Mouse (Mus musculus): ENCODE results near the gene Leprot. TPM values are rescaled to one million over a fixed set of nuclear protein-coding genes. Genes with fewer than 3 reads are reported as not detected.

The Leprot gene
- total and polyA plus RNA-seq, 2 experiments from 2014 or later, result 78.8 to 89.0 TPM

DNA sequence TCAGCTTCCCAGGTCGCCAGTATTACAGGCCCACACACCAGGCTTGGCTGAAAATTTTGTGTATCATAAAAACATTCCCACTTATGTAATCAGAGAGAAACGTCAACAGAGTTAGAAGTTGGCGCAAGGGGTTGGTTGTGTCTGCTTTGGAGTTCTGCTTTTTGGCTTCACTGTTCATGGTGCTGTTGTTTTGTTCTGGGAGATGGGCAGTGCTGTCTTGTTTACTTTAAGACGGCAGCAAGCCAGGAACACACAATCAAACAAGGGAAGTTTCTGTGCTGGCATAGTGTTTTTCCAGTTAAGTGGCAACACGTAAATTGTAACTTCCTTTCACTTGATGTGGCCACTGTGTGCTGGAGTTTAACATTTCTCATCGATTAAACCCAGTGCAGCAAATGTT is 47.0 kb downstream of the Leprot start:
- TF ChIP-seq CTCF (IDR thresholded peaks at IDR 0.05; ENCODE audit: low read depth), result no peak
- Histone ChIP-seq H3K9ac (no peak overlapping the region), H3K36me3 (ENCODE audit: insufficient read depth) (no peaks in the 10 kb centered on the region), H3K4me2 (ENCODE audit: low read depth) (no peak overlapping the region), H3K4me3 (ENCODE audit: low read depth, low read length) (no peak overlapping the region), H3K9me3 (ENCODE audit: low read length) (no peaks in the 10 kb centered on the region), H3K4me1 (ENCODE audit: insufficient read depth) (no peaks in the 10 kb centered on the region), H3K27me3 (ENCODE audit: insufficient read depth, low read length) (no peaks in the 10 kb centered on the region), H3K27ac (ENCODE audit: low read depth, low read length) (no peak overlapping the region)
- no peak for ATAC-seq
- WGBS, result 66% methylated on average over 6 of the region's 6 CpGs
- DNase-seq, result no peak

DNA sequence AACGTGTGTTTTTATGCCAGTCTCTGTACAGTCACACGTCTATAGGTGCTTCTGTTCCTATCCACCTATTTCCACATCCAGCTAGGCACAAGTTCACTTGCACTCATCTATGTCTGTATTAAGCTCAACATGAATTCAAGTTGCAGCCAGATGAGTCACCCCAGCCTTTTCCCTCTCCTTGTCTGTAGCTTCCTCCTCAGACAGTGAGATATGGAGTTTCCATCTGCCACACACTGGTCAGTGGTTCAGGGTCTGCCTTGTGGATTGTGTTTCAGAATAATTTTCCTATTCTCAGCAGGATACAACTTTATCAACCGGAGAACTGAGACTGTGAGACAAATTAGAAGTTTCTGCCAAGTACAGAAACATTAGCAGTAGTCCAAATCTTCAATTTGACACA is 49.7 kb downstream of the Leprot start:
- H3K9ac ChIP-seq, result no peak overlapping the region
- H3K4me2 ChIP-seq (ENCODE audit: low read depth), result no peak overlapping the region
- WGBS, result 86% methylated on average over 3 of the region's 3 CpGs
- H3K27ac ChIP-seq (ENCODE audit: low read depth, low read length), result no peak overlapping the region
- H3K9me3 ChIP-seq (ENCODE audit: low read length), result no peaks in the 10 kb centered on the region
- no peak for ATAC-seq
- no peak overlapping the region for H3K4me3 ChIP-seq (ENCODE audit: low read depth, low read length)
- DNase-seq, result no peak
- no peak for TF ChIP-seq CTCF (IDR thresholded peaks at IDR 0.05; ENCODE audit: low read depth)
- no peaks in the 10 kb centered on the region for H3K4me1 ChIP-seq (ENCODE audit: insufficient read depth)
- no peaks in the 10 kb centered on the region for H3K27me3 ChIP-seq (ENCODE audit: insufficient read depth, low read length)
- no peaks in the 10 kb centered on the region for H3K36me3 ChIP-seq (ENCODE audit: insufficient read depth)

DNA sequence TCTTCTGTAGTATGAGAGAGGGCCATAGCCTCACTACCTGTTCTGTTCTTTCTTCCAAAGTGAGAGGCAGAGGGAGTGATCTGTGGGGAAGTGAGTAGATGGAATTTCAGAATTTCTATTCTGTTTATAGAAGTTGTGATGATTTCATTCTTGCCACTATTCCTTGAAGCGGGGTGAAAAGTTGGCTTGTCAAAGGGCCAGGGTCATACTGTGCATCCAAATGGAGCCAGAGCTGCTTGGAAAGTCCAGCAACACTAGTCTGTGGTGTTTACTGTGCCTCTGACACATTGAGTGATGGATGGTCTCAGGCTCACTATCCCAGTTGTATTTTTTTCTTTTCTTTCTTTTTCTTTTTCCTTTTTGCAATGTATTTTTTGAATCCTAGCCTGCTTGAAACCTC is 51.9 kb downstream of the Leprot start:
- TF ChIP-seq CTCF (IDR thresholded peaks at IDR 0.05; ENCODE audit: low read depth), result no peak
- Histone ChIP-seq H3K4me2 (ENCODE audit: low read depth) (no peak overlapping the region), H3K27me3 (ENCODE audit: insufficient read depth, low read length) (no peaks in the 10 kb centered on the region), H3K27ac (ENCODE audit: low read depth, low read length) (no peak overlapping the region), H3K36me3 (ENCODE audit: insufficient read depth) (no peaks in the 10 kb centered on the region), H3K9me3 (ENCODE audit: low read length) (no peaks in the 10 kb centered on the region), H3K4me3 (ENCODE audit: low read depth, low read length) (no peak overlapping the region), H3K9ac (no peak overlapping the region), H3K4me1 (ENCODE audit: insufficient read depth) (no peaks in the 10 kb centered on the region)
- DNase-seq (no peak), ATAC-seq (no peak)
- WGBS, result 91% methylated on average over 1 of the region's 1 CpGs

DNA sequence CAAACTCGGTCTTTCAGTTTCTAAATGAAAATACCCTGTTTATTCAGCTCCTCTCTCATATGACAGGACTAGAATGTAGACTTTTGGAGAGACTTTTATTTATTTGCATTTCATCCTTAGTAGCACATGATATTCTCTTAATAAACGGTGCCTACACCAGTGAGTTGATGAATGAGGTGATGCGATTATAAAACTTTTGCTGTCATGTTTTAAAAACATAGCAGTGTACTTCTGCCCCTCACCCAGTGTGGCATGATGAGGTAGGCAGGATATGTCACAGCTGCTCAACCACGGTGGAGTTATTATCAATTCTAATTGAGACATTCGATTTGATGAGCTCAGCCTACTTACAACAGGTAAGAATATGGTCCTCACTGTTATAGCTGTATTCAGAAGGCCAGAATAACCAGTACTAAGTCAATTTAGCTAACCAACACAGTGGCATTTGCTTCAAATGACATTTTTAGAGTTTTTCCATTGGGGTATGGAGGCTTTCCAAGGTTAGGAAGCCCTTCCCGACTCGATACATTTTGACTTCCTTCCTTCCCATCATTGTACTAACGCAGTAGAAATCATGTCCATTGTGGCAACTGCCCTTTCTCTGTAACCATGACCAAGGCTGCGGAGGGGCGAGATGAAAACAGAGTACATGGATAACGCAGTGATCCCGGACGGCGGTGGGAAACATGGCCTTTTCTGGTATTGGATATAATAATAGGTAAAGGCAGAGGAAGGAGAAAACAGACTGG is 53.5 kb downstream of the Leprot start:
- no peaks in the 10 kb centered on the region for H3K36me3 ChIP-seq (ENCODE audit: insufficient read depth)
- DNase-seq, result no peak
- H3K9me3 ChIP-seq (ENCODE audit: low read length), result no peaks in the 10 kb centered on the region
- H3K4me1 ChIP-seq (ENCODE audit: insufficient read depth), result no peaks in the 10 kb centered on the region
- H3K27ac ChIP-seq (ENCODE audit: low read depth, low read length), result no peak overlapping the region
- no peak overlapping the region for H3K4me2 ChIP-seq (ENCODE audit: low read depth)
- no peak for TF ChIP-seq CTCF (IDR thresholded peaks at IDR 0.05; ENCODE audit: low read depth)
- H3K9ac ChIP-seq, result no peak overlapping the region
- no peak overlapping the region for H3K4me3 ChIP-seq (ENCODE audit: low read depth, low read length)
- ATAC-seq, result no peak
- 91% methylated on average over 14 of the region's 14 CpGs for WGBS
- H3K27me3 ChIP-seq (ENCODE audit: insufficient read depth, low read length), result no peaks in the 10 kb centered on the region

DNA sequence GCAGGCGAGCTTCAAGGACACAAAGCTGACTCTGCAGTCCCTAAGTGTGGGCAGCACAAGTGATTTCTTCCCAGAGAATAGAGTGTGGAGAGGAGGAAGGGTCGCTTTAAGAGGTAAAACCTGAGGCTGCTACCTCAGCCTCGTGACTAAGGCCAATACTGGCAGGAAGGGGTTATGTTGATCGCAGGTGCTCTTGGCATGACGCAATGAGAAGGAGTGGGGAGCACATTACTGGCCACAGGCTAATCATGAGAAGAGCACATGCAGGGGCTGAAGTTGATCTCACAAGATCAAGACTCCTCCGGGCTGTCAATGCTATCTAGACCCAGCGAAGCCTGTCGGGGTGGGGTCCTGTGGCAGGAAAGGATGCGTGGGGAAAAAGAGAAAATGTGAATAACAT is 57.8 kb downstream of the Leprot start:
- ATAC-seq, result no peak

DNA sequence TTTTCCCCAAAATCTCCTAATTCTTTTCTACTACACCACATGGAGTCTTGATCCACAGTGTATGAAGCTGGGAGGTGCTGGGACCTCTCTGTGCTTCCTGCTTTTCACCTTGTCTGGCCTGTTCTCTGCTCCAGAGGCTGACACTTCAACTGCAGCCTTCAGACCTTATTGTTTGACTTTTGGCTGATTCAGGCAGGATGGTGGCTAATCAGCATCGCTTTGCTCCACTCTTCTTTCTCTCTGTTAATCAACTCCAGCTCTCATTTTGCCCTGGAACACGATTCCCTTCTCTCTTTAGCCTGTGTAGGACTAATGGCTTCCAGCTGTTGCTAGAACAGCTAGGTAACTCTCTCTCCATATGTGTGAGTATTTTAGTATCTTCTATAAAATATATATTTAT is 59.7 kb downstream of the Leprot start:
- DNase-seq (no peak), ATAC-seq (no peak)
- Histone ChIP-seq H3K27ac (ENCODE audit: low read depth, low read length) (no peak overlapping the region), H3K27me3 (ENCODE audit: insufficient read depth, low read length) (no peaks in the 10 kb centered on the region), H3K4me1 (ENCODE audit: insufficient read depth) (no peaks in the 10 kb centered on the region), H3K36me3 (ENCODE audit: insufficient read depth) (no peaks in the 10 kb centered on the region), H3K4me3 (ENCODE audit: low read depth, low read length) (no peak overlapping the region), H3K9me3 (ENCODE audit: low read length) (no peaks in the 10 kb centered on the region), H3K4me2 (ENCODE audit: low read depth) (no peak overlapping the region), H3K9ac (no peak overlapping the region)
- 59% methylated on average over 2 of the region's 2 CpGs for WGBS
- TF ChIP-seq CTCF (IDR thresholded peaks at IDR 0.05; ENCODE audit: low read depth), result no peak

More for the DNA sequence above, 57.8 kb downstream of the Leprot start:
- 87% methylated on average over 9 of the region's 9 CpGs for WGBS
- DNase-seq, result no peak
- H3K9ac ChIP-seq, result no peak overlapping the region
- H3K9me3 ChIP-seq (ENCODE audit: low read length), result no peaks in the 10 kb centered on the region
- H3K4me1 ChIP-seq (ENCODE audit: insufficient read depth), result no peaks in the 10 kb centered on the region
- no peaks in the 10 kb centered on the region for H3K36me3 ChIP-seq (ENCODE audit: insufficient read depth)
- H3K4me2 ChIP-seq (ENCODE audit: low read depth), result no peak overlapping the region
- no peak overlapping the region for H3K27ac ChIP-seq (ENCODE audit: low read depth, low read length)
- no peaks in the 10 kb centered on the region for H3K27me3 ChIP-seq (ENCODE audit: insufficient read depth, low read length)
- no peak for TF ChIP-seq CTCF (IDR thresholded peaks at IDR 0.05; ENCODE audit: low read depth)
- no peak overlapping the region for H3K4me3 ChIP-seq (ENCODE audit: low read depth, low read length)

DNA sequence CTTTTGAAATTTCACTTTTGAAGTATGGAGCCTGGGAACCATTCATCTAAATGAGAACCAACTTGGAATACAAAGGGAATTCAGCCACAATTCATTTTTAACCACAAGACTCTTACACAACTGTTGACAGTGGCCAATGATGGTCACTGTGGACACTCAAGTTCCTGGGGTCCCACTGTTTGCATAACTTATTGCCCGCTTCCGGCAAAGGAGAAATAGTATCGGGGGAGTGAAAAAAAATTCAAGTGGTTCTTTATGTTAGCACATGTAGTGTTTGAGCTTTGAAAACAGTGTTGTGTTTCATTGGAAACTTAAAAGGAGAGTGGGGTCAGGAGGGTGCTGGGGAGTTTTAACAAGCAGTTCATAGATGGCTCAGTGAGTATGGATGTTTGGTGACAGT is 60.4 kb downstream of the Leprot start:
- Histone ChIP-seq H3K9ac (no peak overlapping the region), H3K4me1 (ENCODE audit: insufficient read depth) (no peaks in the 10 kb centered on the region), H3K36me3 (ENCODE audit: insufficient read depth) (no peaks in the 10 kb centered on the region), H3K27ac (ENCODE audit: low read depth, low read length) (no peak overlapping the region), H3K9me3 (ENCODE audit: low read length) (no peaks in the 10 kb centered on the region), H3K27me3 (ENCODE audit: insufficient read depth, low read length) (no peaks in the 10 kb centered on the region), H3K4me2 (ENCODE audit: low read depth) (no peak overlapping the region), H3K4me3 (ENCODE audit: low read depth, low read length) (no peak overlapping the region)
- TF ChIP-seq CTCF (IDR thresholded peaks at IDR 0.05; ENCODE audit: low read depth), result no peak
- ATAC-seq, result no peak
- 85% methylated on average over 3 of the region's 3 CpGs for WGBS
- no peak for DNase-seq

Other genes starting within 250 kb of the Leprot start
- gene Ak4, start 228.4 kb upstream of the Leprot start, total RNA-seq (2014; rRNA removed), result 8.4 and 10.2 TPM in 2 replicates
- 4.3 and 6.0 TPM in 2 replicates for gene Ak4, start 228.4 kb upstream of the Leprot start, polyA plus RNA-seq (2015; fragmentation: Nextera tagmentation; extraction: Ambion mirVana)
- 122 and 153 TPM in 2 replicates for gene Dnajc6, start 151.1 kb upstream of the Leprot start, total RNA-seq (2014; rRNA removed)
- 28.9 and 46.0 TPM in 2 replicates for gene Dnajc6, start 151.1 kb upstream of the Leprot start, polyA plus RNA-seq (2015; fragmentation: Nextera tagmentation; extraction: Ambion mirVana)
- gene Lepr, start 69.7 kb downstream of the Leprot start, total RNA-seq (2014; rRNA removed), result 5.2 and 6.9 TPM in 2 replicates
- 2.8 and 3.8 TPM in 2 replicates for gene Lepr, start 69.7 kb downstream of the Leprot start, polyA plus RNA-seq (2015; fragmentation: Nextera tagmentation; extraction: Ambion mirVana)
- gene B020004J07Rik, start 196.3 kb downstream of the Leprot start, total RNA-seq (2014; rRNA removed), result not detected in 2 replicates
- not detected in 2 replicates for gene B020004J07Rik, start 196.3 kb downstream of the Leprot start, polyA plus RNA-seq (2015; fragmentation: Nextera tagmentation; extraction: Ambion mirVana)
- not detected in 2 replicates for gene C130073F10Rik, start 246.1 kb downstream of the Leprot start, total RNA-seq (2014; rRNA removed)
- not detected in 2 replicates for gene C130073F10Rik, start 246.1 kb downstream of the Leprot start, polyA plus RNA-seq (2015; fragmentation: Nextera tagmentation; extraction: Ambion mirVana)

Measured in forebrain, postnatal 0 days (tissue).